Mouse (Mus musculus) kidney, adult 8-10 months (tissue): ENCODE results near the gene Scgb2b24.

Experiments
- DNase-seq, 2 experiments: peaks; one replicate each; pipeline ENCODE4 v3.0.0; 2022

Scgb2b24 gene

GRCm38 (mm10) chr7:33739212-33739611 lies at the start of gene Scgb2b24:
Gene Scgb2b24, minus strand, starts transcription at chr7:33739312.
- DNase-seq: peak; percentile 14 to 41

DNA sequence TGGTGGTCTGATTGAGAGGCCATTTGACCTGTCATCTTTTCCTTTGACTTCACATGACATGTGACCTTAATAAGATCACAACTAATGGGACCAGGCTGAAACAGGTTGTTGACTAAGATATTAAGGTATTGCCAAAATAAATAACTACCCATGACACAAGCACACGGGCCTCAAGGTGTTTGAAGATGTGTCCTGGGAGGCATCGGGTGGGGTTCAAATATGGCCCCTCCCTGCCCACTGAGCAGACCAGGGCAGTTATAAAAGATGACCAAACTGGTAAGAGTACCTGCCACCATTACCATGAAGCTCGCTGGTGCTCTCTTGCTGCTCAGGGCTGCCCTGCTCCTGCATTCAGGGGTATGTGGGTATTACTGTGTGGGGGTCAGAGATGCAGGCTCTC lies 4.4 kb upstream of the Scgb2b24 start, which contains the start of gene Scgb1b24:
Scgb1b24 (plus strand) TSS at position 301 of the 400 bp plus-strand sequence.
- DNase-seq: no peak

DNA sequence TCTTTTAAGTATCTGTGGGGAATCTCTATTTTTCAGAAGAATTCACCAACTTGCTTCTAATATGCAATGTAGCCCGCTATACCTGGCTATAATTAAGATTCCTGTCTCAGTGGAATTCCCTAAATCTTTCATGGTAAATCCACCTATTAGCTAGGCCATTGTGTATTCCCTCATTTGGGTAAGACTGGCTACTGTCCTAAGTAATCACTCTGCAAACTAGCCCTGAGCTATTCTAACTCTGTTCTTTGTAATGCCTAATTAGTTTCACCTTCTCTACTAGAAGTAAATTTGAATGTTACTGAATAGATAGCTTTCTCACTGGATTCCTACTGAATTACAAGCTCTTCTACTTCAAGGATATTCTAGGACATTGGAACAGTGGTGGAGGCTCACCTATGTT lies 49.2 kb downstream of the Scgb2b24 start:
- DNase-seq: no peak
